In the genomic region with DNA sequence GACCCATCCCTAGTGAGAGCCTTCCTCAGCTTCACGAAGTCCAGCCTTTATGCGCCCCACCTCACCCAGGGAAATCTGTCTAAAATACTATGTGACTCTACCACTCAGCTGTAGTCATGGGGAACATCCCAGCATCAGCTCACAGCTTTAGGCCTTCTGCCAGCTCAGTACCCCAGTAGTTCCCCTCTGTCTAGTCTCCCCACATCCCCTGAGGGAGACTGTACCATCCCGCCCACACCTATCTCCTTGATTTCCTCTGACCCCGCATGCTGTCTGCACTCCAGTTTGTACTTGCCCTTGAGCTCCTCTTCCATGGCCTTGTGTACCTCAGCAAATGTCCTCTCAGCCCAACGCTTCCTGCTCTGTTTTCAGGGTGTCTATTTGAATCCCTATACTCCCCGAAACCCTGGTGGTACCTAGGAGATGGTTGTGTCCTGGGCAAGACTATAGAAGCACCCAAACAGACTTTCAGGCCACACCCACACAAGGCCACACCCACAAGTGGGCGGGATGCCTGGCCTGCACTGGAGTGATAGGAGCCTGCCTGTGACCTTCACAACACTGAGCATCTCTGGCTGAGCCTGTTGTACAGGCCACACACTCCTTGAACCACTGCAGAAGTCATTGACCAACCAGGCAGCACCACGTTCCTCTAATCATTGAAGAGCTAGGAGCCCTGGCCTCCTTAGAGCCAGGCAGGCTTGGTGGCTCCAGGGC, we compare ENCODE assay signal across 9 mouse cellular contexts. TPM values are rescaled to one million over a fixed set of nuclear protein-coding genes. Genes with fewer than 3 reads are reported as not detected.
DNase-seq lines count a peak whose midpoint lies in the region; ATAC-seq and TF ChIP-seq lines count a peak whose summit lies in the region.
"Had no signal": no experiment of that assay in that cellular context is flagged by ENCODE, and none has a peak within 500 bp of the region (broad histone marks: within the 10 kb centered on the region; RNA-seq: fewer than 3 reads in every experiment).

No protein-coding gene starts in this region.

- no peak for TF ChIP-seq CTCF in MEL (IDR thresholded peaks at IDR 0.05 in 2 of 3, conservative IDR thresholded peaks at IDR 0.05 in 1 of 3; ENCODE audit: control insufficient read depth in 1 of 3, insufficient read depth in 1 of 3, low read depth in 2 of 3, low read length in 3 of 3, poor library complexity in 1 of 3, severe bottlenecking in 1 of 3)

- no peak overlapping the region for H3K27ac ChIP-seq in hindbrain, embryonic 12.5 days
- H3K27ac ChIP-seq in hindbrain, embryonic 16.5 days (ENCODE audit: low read depth, low read length): no peak overlapping the region
- H3K27ac ChIP-seq in MEL (ENCODE audit: control insufficient read depth, low read depth, low read length): peak overlapping the region; percentile 71
- no peak overlapping the region for H3K27ac ChIP-seq in embryonic facial prominence, embryonic 15.5 days (replicated peaks)
- H3K27ac ChIP-seq: macrophage had no signal

- 0 out of 2 replicates have a peak, but pooled peaks have one; percentile 38 for ATAC-seq in hindbrain, embryonic 12.5 days (ENCODE audit: low FRiP score)
- ATAC-seq in hindbrain, embryonic 16.5 days: no peak
- ATAC-seq in embryonic facial prominence, embryonic 15.5 days (ENCODE audit: insufficient number of reproducible peaks, low FRiP score, low TSS enrichment, low read depth): peak; percentile 48; the same call in 1 of the 2 replicates

- no peaks in the 10 kb centered on the region for H3K4me1 ChIP-seq in hindbrain, embryonic 12.5 days
- no peaks in the 10 kb centered on the region for H3K4me1 ChIP-seq in hindbrain, embryonic 16.5 days (ENCODE audit: control insufficient read depth, insufficient read depth, low read depth, low read length)
- H3K4me1 ChIP-seq in MEL (ENCODE audit: control insufficient read depth in 1 of 2, insufficient read depth in 2 of 2, low read length in 2 of 2): peaks cover 5 to 25% of the 10 kb centered on the region in 2 experiments; a peak in 3 of 4 replicates
- H3K4me1 ChIP-seq in embryonic facial prominence, embryonic 15.5 days: no peaks in the 10 kb centered on the region

- TF ChIP-seq POLR2A in MEL (IDR thresholded peaks at IDR 0.05; ENCODE audit: control insufficient read depth in 1 of 2, insufficient read depth in 1 of 2, low read depth in 1 of 2, low read length in 2 of 2, poor library complexity in 1 of 2): peak in 1 of 2 experiments; percentile 34; a peak in 1 of 4 replicates

- no peak overlapping the region for H3K9ac ChIP-seq in hindbrain, embryonic 12.5 days
- no peak overlapping the region for H3K9ac ChIP-seq in hindbrain, embryonic 16.5 days (ENCODE audit: low read depth, low read length)
- H3K9ac ChIP-seq in MEL (ENCODE audit: control insufficient read depth, low read depth, low read length, poor library complexity, severe bottlenecking): no peak overlapping the region
- no peak overlapping the region for H3K9ac ChIP-seq in embryonic facial prominence, embryonic 15.5 days

- TF ChIP-seq EP300 in MEL (IDR thresholded peaks at IDR 0.05; ENCODE audit: low read depth in 1 of 2, low read length in 2 of 2): no peak

- H3K9me3 ChIP-seq in hindbrain, embryonic 12.5 days (replicated peaks): no peaks in the 10 kb centered on the region
- H3K9me3 ChIP-seq in hindbrain, embryonic 16.5 days (ENCODE audit: control insufficient read depth, low read length): no peaks in the 10 kb centered on the region
- H3K9me3 ChIP-seq in MEL (replicated peaks; ENCODE audit: insufficient read depth, low read length): no peaks in the 10 kb centered on the region
- H3K9me3 ChIP-seq in embryonic facial prominence, embryonic 15.5 days (replicated peaks): no peaks in the 10 kb centered on the region

- peaks cover 61% of the 10 kb centered on the region for H3K36me3 ChIP-seq in hindbrain, embryonic 12.5 days
- H3K36me3 ChIP-seq in hindbrain, embryonic 16.5 days (ENCODE audit: control insufficient read depth, insufficient read depth, low read length): peaks cover 11% of the 10 kb centered on the region; the same call in 1 of the 2 replicates
- peaks cover 0 to 5% of the 10 kb centered on the region in 2 experiments; a peak in 1 of 4 replicates for H3K36me3 ChIP-seq in MEL (ENCODE audit: control insufficient read depth in 1 of 2, insufficient read depth in 2 of 2, low read length in 2 of 2)
- peaks cover 41% of the 10 kb centered on the region for H3K36me3 ChIP-seq in embryonic facial prominence, embryonic 15.5 days

- no peak overlapping the region for H3K4me3 ChIP-seq in hindbrain, embryonic 12.5 days
- H3K4me3 ChIP-seq in hindbrain, embryonic 16.5 days (ENCODE audit: low read length): no peak overlapping the region
- peak overlapping the region in 1 of 2 experiments; percentile 21; a peak in 1 of 4 replicates for H3K4me3 ChIP-seq in MEL (ENCODE audit: control insufficient read depth in 1 of 2, insufficient read depth in 1 of 2, low read depth in 2 of 2, low read length in 2 of 2)
- no peak overlapping the region for H3K4me3 ChIP-seq in embryonic facial prominence, embryonic 15.5 days (replicated peaks)

- no peaks in the 10 kb centered on the region for H3K79me2 ChIP-seq in MEL (ENCODE audit: control insufficient read depth, insufficient read depth, low read length, poor library complexity)

- DNase-seq in MEL (ENCODE audit: low read depth, low spot score): peak; percentile 95
- peak; percentile 38 for DNase-seq in lung, postnatal 36 days
- no peak for DNase-seq in neural tube, embryonic 10.5 days (ENCODE audit: extremely low spot score, low spot score)
- no peak for DNase-seq in left cerebral cortex, postnatal 4 days
- DNase-seq in cerebellum, postnatal 25 days: no peak

- intact Hi-C loops in left cerebral cortex, postnatal 4 days (cut with DNase I): no loop called here

- no peak for TF ChIP-seq RAD21 in MEL (IDR thresholded peaks at IDR 0.05; ENCODE audit: low read depth, low read length)

- WGBS in hindbrain, embryonic 12.5 days: 64% methylated on average over 8 of the region's 8 CpGs
- 71% methylated on average over 8 of the region's 8 CpGs for WGBS in hindbrain, embryonic 16.5 days
- 59% methylated on average over 8 of the region's 8 CpGs for WGBS in embryonic facial prominence, embryonic 15.5 days

- no peak overlapping the region for H3K4me2 ChIP-seq in hindbrain, embryonic 12.5 days (replicated peaks)
- no peak overlapping the region for H3K4me2 ChIP-seq in hindbrain, embryonic 16.5 days (ENCODE audit: low read length)
- no peak overlapping the region for H3K4me2 ChIP-seq in embryonic facial prominence, embryonic 15.5 days (replicated peaks)

- H3K27me3 ChIP-seq in hindbrain, embryonic 12.5 days: no peaks in the 10 kb centered on the region
- no peaks in the 10 kb centered on the region for H3K27me3 ChIP-seq in hindbrain, embryonic 16.5 days (replicated peaks; ENCODE audit: control insufficient read depth, insufficient read depth, low read length)
- no peaks in the 10 kb centered on the region for H3K27me3 ChIP-seq in MEL (ENCODE audit: control insufficient read depth in 1 of 2, insufficient read depth in 2 of 2, low read length in 2 of 2)
- no peaks in the 10 kb centered on the region for H3K27me3 ChIP-seq in embryonic facial prominence, embryonic 15.5 days

TF ChIP-seq in MEL, 35 proteins besides CTCF, POLR2A, EP300 and RAD21 (continues in another document):
- TF ChIP-seq NELFE (IDR thresholded peaks at IDR 0.05; ENCODE audit: low read depth, low read length): peak; percentile 10; the same call in 1 of the 2 replicates
- peak; percentile 75; the same call in 1 of the 2 replicates for TF ChIP-seq CHD1 (IDR thresholded peaks at IDR 0.05; ENCODE audit: low read depth, low read length)
- no peak for TF ChIP-seq TBP (IDR thresholded peaks at IDR 0.05; ENCODE audit: low read depth, low read length)
- no peak for TF ChIP-seq CHD2 (IDR thresholded peaks at IDR 0.05; ENCODE audit: low read length)
- TF ChIP-seq GATA1 (IDR thresholded peaks at IDR 0.05; ENCODE audit: low read depth, low read length): peak; percentile 13; the same call in 1 of the 2 replicates

RNA-seq across cellular contexts. Expression of a gene that starts 26.4 kb away (rescaled TPM):
- polyA plus RNA-seq in hindbrain, embryonic 12.5 days (2016; fragmentation: Nextera tagmentation; extraction: Ambion mirVana): 85.2 and 85.3 TPM in 2 replicates
- 31.9 and 38.7 TPM in 2 replicates for polyA plus RNA-seq in hindbrain, embryonic 16.5 days (2015; fragmentation: Nextera tagmentation; extraction: Ambion mirVana)
- total RNA-seq in MEL (2012; rRNA removed): not detected in 2 replicates
- under 1 TPM in 1 of 2 experiments, not detected in 1; 0.21 TPM for polyA plus RNA-seq in MEL (2012; ENCODE audit: insufficient read depth in 1 of 2, insufficient read length in 2 of 2, low read depth in 1 of 2, low replicate concordance in 2 of 2, missing spikeins in 1 of 2)
- polyA plus RNA-seq in embryonic facial prominence, embryonic 15.5 days (2015; fragmentation: Nextera tagmentation; extraction: Ambion mirVana): 108 and 110 TPM in 2 replicates
- 1 to 10 TPM; 8.5 to 9.2 TPM for total RNA-seq in left cerebral cortex, postnatal 4 days (2021)
- polyA plus RNA-seq: macrophage had no signal

RNA-seq across cellular contexts. Expression of a gene that starts 30.4 kb away (rescaled TPM):
- polyA plus RNA-seq in hindbrain, embryonic 12.5 days (2016; fragmentation: Nextera tagmentation; extraction: Ambion mirVana): 1.1 and 1.4 TPM in 2 replicates
- 1.3 and 1.4 TPM in 2 replicates for polyA plus RNA-seq in hindbrain, embryonic 16.5 days (2015; fragmentation: Nextera tagmentation; extraction: Ambion mirVana)
- not detected in 2 replicates for total RNA-seq in MEL (2012; rRNA removed)
- polyA plus RNA-seq in MEL (2012; ENCODE audit: insufficient read depth in 1 of 2, insufficient read length in 2 of 2, low read depth in 1 of 2, low replicate concordance in 2 of 2, missing spikeins in 1 of 2): under 1 TPM in 1 of 2 experiments, not detected in 1; 0.04 TPM
- polyA plus RNA-seq in embryonic facial prominence, embryonic 15.5 days (2015; fragmentation: Nextera tagmentation; extraction: Ambion mirVana): not detected in 2 replicates
- not detected for total RNA-seq in left cerebral cortex, postnatal 4 days (2021)
- polyA plus RNA-seq: macrophage had no signal

RNA-seq across cellular contexts. Expression of a gene that starts 55.8 kb away (rescaled TPM):
- polyA plus RNA-seq in hindbrain, embryonic 12.5 days (2016; fragmentation: Nextera tagmentation; extraction: Ambion mirVana): 44.2 and 46.0 TPM in 2 replicates
- 291 and 339 TPM in 2 replicates for polyA plus RNA-seq in hindbrain, embryonic 16.5 days (2015; fragmentation: Nextera tagmentation; extraction: Ambion mirVana)
- not detected in 2 replicates for total RNA-seq in MEL (2012; rRNA removed)
- under 1 TPM in 1 of 2 experiments, not detected in 1; 0.60 TPM for polyA plus RNA-seq in MEL (2012; ENCODE audit: insufficient read depth in 1 of 2, insufficient read length in 2 of 2, low read depth in 1 of 2, low replicate concordance in 2 of 2, missing spikeins in 1 of 2)
- polyA plus RNA-seq in embryonic facial prominence, embryonic 15.5 days (2015; fragmentation: Nextera tagmentation; extraction: Ambion mirVana): 40.7 and 46.9 TPM in 2 replicates
- total RNA-seq in left cerebral cortex, postnatal 4 days (2021): 100 to 1,000 TPM; 192 to 199 TPM

RNA-seq across cellular contexts. Expression of a gene that starts 55.9 kb away (rescaled TPM):
- polyA plus RNA-seq in hindbrain, embryonic 12.5 days (2016; fragmentation: Nextera tagmentation; extraction: Ambion mirVana): 0.46 TPM in 1 of 2 replicates, not detected in the other
- polyA plus RNA-seq in hindbrain, embryonic 16.5 days (2015; fragmentation: Nextera tagmentation; extraction: Ambion mirVana): 1.2 and 1.8 TPM in 2 replicates
- total RNA-seq in MEL (2012; rRNA removed): not detected in 2 replicates
- polyA plus RNA-seq in MEL (2012; ENCODE audit: insufficient read depth in 1 of 2, insufficient read length in 2 of 2, low read depth in 1 of 2, low replicate concordance in 2 of 2, missing spikeins in 1 of 2): not detected
- 0.36 TPM in 1 of 2 replicates, not detected in the other for polyA plus RNA-seq in embryonic facial prominence, embryonic 15.5 days (2015; fragmentation: Nextera tagmentation; extraction: Ambion mirVana)
- 1 to 10 TPM; 1.0 to 1.7 TPM for total RNA-seq in left cerebral cortex, postnatal 4 days (2021)
- polyA plus RNA-seq: macrophage had no signal

Comparison
In these comparisons a context has a peak if more than half of its experiments do, and no peak if none do; other contexts are left out.
1. DNase-seq: peak in MEL (single experiment) and lung, postnatal 36 days (single experiment); none in neural tube, embryonic 10.5 days (single experiment), left cerebral cortex, postnatal 4 days (single experiment) and cerebellum, postnatal 25 days (0 of 2).
2. RNA of a gene that starts 26.4 kb away (polyA plus RNA-seq): 108 to 110 TPM in embryonic facial prominence, embryonic 15.5 days, 85.2 to 85.3 TPM in hindbrain, embryonic 12.5 days and 31.9 to 38.7 TPM in hindbrain, embryonic 16.5 days; 0.21 TPM in MEL; every median in the first group is over 10 times any median in the second.
3. RNA of a gene that starts 55.8 kb away (polyA plus RNA-seq): 291 to 339 TPM in hindbrain, embryonic 16.5 days, 44.2 to 46.0 TPM in hindbrain, embryonic 12.5 days and 40.7 to 46.9 TPM in embryonic facial prominence, embryonic 15.5 days; 0.60 TPM in MEL; every median in the first group is over 10 times any median in the second.